Comparison of ENCODE assay signal across 16 mouse cellular contexts in genomic region chr7:110226484-110226883, GRCm38 (mm10).
"Had no signal": no experiment of that assay in that cellular context is flagged by ENCODE, and none has a peak within 500 bp of the region (broad histone marks: within the 10 kb centered on the region; RNA-seq: fewer than 3 reads in every experiment).

No protein-coding gene starts in this region.

- H3K36me3 ChIP-seq: neural tube, embryonic 12.5 days; neural tube, embryonic 15.5 days; stomach, embryonic 15.5 days had no signal

- H3K9ac ChIP-seq: neural tube, embryonic 12.5 days; neural tube, embryonic 13.5 days; neural tube, embryonic 15.5 days; stomach, embryonic 15.5 days had no signal

- H3K27ac ChIP-seq: neural tube, embryonic 12.5 days; neural tube, embryonic 13.5 days; neural tube, embryonic 15.5 days; stomach, embryonic 15.5 days; stomach, postnatal 0 days had no signal

- H3K27me3 ChIP-seq: neural tube, embryonic 12.5 days; stomach, embryonic 15.5 days had no signal

- H3K4me3 ChIP-seq: neural tube, embryonic 12.5 days; neural tube, embryonic 13.5 days; neural tube, embryonic 15.5 days; stomach, embryonic 15.5 days had no signal

- H3K4me2 ChIP-seq: neural tube, embryonic 12.5 days; neural tube, embryonic 13.5 days; neural tube, embryonic 15.5 days; stomach, embryonic 15.5 days had no signal

- H3K9me3 ChIP-seq: neural tube, embryonic 12.5 days; neural tube, embryonic 13.5 days; neural tube, embryonic 15.5 days; stomach, embryonic 15.5 days had no signal

- DNase-seq: retina, postnatal 1 day; right cerebral cortex, adult 18-20 months; right cerebral cortex, postnatal 14 days; right cerebral cortex, postnatal 4 days; spleen, adult 18-20 months; thymus, adult 18-20 months; thymus, adult 2 months; thymus, postnatal 14 days; thymus, postnatal 25 days; thymus, postnatal 36 days; thymus, postnatal 4 days had no signal
